Mouse (Mus musculus) adrenal gland, postnatal 4 days (tissue): ENCODE measurements around the gene Sult2b1. TPM values are rescaled to one million over a fixed set of nuclear protein-coding genes. Genes with fewer than 3 reads are reported as not detected.

Source experiments
- DNase-seq, 2 experiments: peaks; one replicate each; pipeline ENCODE4 v3.0.0; 2021 to 2022; ENCODE audit warnings: low spot score in 2 of 2, mixed read lengths in 2 of 2
- total RNA-seq, 2 experiments: library from RNA; stranded (reverse); gene quantifications; 2 replicates each; pipeline ENCODE4 v1.2.3; 2021

Sult2b1 gene
- total RNA-seq, 2 experiments from 2014 or later = 0.64 to 1.0 TPM

DNA sequence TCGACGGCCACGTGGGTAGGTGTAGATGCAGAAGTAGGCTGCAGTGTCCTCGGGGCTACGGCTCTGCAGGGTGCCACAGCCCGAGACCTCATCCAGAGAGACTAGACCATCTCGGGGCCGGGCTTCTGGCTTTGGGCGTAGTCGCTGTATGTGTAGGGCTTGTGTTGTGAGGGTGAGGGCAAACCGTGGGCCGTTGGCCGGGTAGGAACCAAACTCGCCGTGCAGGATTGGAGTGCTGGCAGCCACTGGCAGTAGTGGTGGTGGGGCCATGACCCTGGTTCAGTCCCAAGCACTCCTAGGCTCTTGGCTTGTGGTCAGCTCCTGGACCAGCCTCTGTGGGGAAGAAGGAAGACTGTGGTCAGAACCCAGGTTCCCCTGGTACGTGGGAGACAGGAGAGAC, 71.1 kb downstream of the Sult2b1 start:
- DNase-seq = no peak

DNA sequence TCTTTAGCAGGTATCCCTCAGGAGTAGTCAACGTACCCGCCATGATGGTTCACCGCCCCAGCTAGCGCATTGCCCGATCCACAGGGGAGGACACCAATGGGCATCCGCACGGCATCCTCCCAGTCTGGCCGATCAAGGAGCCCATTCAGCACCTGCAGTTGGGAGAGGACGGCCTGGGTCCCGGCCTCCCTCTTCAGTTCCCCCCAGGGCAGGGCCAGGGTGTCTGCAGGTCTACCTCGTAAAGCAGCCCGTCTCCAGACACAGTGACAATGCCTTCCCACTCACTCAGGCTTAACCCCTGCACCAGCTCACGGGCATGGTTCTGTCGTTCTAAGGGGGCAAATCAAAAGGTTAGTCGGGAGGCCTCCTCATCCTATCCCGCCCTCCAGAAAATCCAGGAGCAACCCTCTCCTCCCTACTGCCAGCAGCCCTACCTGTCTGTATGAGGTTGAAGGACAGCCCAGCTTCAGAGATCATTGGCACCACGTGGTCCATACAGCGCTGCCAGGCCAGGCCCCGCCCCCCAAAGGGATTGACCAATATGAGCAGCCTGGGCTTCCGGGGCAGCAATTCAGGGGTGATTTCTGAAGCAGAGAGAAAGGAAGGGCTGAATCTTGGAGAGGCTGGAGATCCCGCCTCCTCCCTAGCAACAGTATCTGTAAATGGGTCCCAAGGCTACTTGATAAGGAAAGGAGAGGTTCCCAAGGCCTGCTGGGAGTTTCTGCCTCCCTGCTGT, 72.3 kb downstream of the Sult2b1 start:
- DNase-seq = peak in 1 of 2 experiments; percentile 59

DNA sequence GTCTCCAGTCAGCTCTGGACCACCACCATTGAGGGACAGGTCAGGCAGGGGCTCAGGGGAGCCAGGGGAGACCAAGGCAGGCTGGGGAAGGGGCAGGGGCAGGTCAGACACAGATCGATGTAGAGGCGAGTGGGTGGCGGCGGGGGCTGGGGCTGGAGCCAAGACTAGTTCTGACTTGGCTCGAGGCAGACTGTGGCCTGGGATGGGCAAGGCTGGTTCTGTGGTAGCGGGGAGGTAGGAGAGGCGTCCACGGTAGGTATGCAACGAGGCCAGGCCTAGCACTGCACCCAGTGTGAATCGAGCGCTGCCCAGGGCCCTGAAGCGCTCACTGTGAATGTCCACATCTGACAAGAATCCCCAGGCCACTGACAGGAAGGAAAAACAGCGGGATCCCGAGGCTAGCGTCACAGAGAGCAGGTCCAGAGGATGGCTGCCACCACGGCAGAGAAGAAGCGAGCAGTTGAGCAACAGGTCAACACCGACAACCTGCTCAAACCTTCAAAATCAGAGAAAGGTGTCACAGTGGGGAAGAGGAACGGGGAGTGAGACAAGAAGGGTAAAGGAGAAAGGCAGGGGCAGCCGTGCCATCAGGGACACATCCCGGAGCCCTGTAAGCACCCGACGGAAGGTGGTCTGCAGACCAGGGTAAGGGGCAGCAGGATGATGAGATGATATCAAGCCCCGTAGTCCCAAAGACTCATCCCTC, 73.0 kb downstream of the Sult2b1 start:
- DNase-seq = no peak

DNA sequence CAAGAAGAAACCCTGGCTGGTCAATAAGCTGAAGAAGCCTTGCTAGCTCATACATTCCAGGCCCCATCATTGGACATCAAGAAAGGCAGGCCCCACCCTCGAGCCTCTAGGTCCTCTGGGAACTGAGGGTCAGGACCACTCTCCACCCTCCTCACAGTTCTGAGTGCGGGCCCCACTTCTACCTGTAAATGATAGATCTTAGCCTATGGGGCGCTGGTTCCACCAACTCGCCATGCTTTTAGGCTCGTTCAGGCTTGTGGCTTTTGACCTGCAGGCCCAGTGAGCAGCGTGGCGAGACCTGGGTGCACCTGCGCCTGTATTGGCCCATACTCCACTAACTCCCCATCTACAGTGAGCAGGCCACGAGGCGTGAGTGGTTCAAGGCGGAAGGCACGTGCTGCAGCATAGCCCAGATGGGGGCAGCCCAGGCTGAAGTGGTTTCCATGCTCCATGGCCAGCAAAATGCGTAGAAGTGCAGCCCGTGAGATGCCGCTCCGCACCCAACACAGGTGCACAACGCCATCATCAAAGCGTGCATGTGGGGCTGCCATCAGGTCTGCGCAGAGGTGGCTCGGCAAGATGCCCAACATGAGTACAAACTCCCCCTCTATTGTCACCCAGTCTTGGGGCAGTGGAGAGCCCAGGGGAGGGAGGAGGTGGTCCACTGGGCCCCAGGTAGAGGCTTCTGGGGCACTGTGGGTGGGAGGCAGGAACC, 73.8 kb downstream of the Sult2b1 start:
- no peak for DNase-seq

DNA sequence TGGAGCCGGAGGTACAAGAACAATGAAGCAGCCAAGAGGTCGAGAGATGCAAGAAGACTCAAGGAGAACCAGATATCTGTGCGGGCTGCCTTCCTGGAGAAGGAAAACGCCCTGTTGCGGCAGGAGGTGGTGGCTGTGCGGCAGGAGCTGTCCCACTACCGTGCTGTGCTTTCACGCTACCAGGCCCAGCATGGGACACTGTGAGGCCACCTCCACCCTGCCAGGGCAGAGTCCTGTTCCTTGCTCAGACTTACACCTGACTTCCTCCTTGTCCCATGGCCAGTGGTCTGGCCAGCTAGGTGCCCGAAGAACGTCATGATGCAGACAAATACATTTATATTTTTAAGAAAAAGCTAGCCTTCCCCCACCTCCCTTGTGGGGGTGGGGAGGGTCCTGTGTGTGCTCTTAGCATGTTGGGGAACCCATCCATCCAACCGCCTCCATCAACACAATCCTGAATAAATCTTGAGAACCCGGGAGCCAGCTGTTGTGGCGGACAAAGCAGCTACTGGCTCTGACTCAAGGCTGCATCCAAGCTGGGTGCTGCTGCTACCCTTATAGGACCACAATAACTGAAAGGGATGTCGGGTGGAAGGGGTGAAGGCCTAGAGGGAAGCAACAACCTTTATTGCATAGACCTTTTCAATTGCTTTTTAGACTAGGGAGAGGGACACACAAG, 74.7 kb downstream of the Sult2b1 start:
- no peak for DNase-seq

DNA sequence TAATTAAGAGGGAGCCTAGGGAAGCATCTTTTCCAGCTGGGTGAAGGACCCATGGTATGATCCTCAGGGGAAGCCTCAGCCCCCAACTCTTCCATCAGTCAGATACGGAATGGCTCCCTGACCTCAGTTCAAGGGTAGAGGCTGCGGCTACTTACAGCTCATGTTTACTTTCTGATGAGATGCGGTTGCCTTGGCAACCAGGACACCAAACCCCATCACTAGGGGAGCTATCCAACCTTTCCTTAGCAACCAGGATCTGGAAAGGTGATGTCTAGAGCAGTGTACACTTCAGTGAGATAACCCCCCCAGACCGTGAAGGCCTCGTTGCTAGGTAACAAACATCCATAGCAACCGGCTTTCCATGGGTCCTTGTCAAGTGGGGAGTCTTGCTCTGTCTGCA, 75.4 kb downstream of the Sult2b1 start:
- no peak for DNase-seq

DNA sequence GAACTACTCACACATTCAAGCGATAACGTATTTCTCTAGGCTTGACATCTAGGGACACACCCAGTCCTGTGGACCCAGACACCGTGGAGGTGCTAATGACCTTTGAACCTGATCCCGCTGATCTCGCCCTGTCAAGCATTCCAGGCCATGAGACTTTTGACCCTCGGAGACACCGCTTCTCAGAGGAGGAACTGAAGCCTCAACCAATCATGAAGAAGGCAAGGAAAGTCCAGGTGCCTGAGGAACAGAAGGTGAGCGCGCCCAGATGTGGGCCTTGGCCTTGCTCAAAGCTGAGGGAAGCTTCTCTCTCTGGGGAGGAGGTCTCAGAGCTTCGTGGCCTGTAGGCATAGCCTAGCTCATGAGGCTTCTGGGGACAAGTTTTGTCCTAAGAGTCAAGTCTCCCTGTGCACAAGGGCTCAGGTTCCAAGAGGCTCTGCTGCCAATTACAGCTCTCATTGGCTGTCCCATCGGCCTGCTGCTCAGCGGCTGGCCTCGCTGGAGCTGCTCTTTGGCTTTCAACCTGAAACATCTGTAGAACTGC, 76.2 kb downstream of the Sult2b1 start:
- no peak for DNase-seq

DNA sequence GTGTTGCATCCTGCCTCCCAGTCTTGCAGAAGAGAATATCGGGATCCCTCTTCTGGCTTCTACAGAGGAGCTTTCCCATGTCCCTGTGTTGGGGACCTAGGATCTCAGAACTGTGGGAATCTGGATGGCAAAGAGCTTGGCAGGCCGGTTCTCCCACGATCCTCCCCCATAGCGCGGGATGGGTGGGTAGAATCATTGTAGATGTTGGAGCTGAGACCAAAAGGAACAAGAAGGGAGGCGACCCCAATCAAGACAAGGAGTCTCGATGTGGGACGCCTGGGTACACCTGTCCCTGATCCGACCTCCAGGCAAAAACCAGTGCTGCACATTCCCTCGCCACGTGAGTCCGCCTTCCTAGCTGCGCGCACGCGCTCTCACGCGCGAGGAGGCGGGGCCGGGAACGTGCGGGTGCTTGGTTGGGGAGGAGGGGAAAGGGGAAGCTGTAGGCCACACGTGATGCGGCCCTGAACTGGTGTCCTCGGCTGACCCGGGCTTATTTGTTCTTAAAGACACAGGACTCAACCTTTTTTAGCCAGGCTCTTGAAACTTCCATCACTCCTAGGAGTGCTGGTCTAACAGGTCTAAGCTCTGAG, 77.0 kb downstream of the Sult2b1 start:
- DNase-seq = peak; percentile 92 to 95

DNA sequence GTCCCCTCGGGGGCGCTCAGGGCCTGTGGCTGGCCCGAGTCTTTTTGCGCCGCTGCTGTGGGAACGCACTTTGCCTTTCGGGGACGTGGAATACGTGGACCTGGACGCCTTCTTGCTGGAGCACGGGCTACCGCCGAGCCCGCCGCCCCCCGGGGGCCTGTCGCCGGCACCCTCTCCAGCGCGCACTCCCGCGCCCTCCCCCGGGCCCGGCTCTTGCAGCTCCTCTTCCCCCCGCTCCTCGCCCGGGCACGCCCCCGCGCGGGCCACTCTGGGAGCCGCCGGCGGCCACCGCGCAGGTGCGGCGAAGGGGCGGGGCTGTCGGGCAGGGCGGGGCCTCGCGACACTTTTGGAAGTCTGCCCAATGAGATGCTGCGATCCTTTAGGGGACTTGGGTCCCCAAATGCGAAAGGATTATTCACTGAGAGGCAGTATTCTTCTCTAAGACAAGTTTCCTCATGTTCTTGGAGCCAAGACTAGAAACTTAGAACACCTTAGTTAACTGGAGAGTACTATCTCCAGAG, 77.7 kb downstream of the Sult2b1 start:
- DNase-seq = peak; percentile 81 to 84

DNA sequence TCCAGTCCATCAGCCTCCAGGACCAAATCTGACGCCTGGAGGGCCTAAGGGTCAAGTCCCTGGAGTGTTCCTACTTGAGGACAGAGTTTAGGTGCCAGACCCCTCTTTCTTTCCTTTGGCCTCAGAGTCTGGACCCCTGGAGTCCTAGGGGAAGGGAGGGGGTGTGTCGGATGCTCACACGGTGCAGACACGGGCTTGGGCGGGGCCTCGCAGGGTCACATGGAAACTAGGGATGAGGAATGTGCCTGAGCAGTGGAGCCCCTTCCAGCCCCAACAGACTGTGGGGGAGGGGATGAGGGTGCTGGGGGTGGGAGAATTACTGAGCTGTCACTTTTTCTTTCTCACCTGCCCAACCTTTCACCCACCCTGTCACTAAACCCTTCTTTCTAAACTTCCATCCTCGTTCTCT, 78.6 kb downstream of the Sult2b1 start:
- peak in 1 of 2 experiments; percentile 70 for DNase-seq

DNA sequence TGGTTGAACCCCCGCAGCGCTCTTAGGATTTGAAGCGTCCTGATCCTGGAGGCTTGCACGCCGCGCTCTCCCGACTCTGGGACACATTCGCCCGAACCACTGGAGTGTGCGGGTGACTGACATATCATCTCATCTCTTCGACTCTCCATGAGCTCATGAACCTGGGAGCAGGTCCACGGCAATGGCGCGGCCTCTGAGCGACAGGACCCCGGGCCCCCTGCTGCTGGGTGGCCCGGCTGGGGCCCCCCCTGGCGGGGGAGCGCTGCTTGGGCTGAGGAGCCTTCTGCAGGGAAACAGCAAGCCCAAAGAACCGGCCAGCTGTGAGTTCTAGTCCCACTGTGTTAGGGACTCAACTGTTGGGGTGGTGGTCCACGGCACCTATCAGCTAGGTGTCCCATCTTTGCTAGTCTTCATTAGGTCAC, 79.0 kb downstream of the Sult2b1 start:
- no peak for DNase-seq

DNA sequence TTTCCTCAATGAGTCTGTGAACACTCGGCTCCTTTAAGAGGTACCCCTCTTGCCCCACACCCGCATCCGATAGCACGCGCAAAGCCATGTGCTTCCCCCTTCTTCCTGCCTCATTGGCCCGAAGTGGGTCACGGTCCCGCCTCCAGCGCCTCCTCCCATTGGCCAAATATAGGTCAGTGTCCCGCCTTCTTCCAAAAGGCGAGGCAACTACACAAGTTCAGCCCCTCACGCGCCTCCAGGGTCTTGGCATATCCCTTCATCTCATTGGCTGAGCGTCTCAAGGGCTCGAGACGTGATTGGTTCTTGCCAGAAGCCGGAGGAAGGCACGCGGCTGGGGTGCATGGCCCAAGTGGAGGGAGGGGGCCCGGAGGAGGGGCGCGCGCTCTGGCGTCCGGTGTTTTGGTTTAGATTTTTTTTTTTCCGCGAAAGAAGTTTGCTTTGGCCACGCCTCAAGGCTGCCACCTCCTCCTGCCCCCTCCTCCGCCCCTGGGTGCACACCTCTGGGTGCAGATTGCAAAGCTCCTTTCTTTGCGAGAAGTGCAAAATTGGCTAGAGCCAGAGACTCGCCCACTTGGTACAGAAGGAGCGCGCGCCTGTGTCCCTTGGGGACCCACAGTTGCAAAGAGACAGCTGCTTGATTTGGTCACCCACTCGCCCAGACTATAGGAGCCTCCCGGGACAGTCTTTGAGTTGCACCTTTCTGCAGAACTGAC, 79.6 kb downstream of the Sult2b1 start, which contains the start of gene Dbp:
Gene Dbp (plus strand): TSS at position 359 of the 713 bp plus-strand sequence.
- peak; percentile 93 to 97 for DNase-seq

DNA sequence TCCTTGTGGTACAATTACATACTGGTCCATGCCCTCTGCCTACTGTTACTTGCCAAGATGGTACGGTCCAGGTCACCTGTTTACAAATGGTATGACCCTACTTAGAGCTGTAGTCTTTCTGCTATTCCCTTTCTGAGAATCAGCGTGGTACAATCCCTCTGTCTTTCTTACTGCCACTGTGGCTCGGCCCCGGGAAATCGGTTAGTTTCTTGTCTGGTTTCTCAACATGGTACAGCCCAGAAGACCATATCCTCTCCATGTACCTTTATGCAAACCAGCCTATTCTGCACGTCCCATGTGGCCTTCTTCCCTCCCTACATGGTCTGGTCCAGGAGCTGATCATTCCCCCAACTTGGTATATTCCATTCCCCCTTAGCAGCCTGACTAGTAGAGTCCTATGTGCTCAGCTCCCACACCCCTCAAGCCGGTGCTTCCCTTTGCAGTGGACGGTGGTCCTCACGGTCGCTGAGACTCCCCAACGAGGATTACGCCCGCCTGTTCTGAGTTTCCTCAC, 80.4 kb downstream of the Sult2b1 start:
- DNase-seq = peak in 1 of 2 experiments; percentile 57

DNA sequence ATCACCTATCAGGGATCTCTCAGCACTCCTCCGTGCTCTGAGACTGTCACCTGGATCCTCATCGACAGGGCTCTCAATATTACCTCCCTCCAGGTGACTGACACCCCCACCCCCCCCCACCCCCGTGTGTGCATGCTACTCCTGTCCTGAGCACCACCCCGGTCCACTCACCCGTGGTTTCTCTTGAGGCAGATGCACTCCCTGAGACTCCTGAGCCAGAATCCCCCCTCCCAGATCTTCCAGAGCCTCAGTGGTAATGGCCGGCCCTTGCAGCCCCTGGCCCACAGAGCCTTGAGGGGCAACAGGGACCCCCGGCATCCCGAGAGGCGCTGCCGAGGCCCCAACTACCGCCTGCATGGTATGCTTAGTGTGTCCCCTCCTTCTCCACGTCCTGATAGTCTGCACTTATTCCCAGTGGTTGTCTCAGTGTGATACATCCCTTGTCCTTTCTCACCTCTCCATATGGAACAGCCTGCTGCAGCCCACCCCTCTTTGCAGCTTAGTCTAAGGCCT, 80.9 kb downstream of the Sult2b1 start:
- no peak for DNase-seq

DNA sequence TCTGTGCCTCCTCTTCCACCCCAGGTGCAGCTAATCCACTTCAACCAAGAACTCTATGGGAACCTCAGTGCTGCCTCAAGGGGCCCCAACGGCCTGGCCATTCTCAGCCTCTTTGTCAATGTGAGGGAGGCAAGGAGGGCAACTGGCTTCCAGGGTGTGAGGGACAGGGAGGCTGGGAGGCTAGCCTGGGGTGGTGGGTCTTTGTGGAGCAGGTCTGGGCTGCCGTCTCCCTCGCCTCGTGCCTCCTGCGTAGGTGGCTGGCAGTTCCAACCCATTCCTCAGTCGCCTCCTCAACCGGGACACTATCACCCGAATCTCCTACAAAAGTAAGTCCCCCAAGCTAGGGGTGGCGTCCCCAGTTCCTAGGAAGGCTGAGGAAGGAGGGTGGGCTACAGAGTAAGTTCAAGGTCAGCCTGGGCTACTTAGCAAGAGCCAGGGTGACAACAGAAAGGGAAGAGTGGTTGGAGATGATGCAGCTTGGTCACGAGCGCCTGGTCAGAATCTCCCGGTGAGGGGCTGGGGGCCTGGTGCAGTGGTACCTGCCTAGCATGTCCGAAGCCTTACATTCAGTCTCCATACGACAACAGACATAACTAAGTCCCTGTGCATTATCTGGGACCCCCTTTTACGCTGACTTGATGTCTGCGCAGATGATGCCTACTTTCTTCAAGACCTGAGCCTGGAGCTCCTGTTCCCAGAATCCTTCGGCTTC, 81.5 kb downstream of the Sult2b1 start:
- DNase-seq = no peak

DNA sequence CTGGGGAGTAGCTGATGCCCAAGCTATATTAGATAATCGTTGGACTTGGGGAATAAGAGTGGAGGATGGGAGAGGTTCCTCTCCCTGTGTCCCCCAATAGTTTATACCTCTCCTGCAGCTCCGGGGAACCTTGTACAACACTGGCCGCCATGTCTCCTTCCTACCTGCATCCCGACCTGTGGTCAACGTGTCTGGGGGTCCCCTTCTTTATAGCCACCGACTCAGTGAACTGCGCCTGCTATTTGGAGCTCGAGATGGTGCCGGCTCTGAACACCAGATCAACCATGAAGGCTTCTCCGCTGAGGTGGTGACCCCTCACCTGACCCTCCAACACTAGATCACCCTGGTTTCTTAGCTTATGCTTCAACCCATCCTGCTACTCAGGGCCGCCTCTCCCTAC, 82.2 kb downstream of the Sult2b1 start:
- DNase-seq = no peak

DNA sequence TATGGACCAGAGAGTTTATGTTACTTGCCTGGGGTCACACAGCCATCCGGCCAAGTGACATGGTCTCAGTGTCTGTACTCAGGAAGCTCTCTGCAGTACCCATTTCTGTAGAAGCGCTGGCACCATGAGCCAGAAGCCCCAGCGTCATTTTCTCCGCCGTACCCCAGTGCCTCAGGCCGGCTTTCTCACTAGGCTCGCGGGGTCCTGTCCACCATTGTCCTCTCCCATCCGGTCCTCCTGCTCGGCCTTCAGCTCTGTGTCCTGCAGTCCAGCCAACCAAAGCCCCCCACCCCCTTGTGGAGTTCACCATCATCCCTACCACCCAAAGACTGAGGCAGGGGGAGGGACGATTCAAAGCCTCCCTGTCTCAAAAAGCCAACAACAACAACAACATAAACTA, 82.9 kb downstream of the Sult2b1 start:
- DNase-seq = no peak

DNA sequence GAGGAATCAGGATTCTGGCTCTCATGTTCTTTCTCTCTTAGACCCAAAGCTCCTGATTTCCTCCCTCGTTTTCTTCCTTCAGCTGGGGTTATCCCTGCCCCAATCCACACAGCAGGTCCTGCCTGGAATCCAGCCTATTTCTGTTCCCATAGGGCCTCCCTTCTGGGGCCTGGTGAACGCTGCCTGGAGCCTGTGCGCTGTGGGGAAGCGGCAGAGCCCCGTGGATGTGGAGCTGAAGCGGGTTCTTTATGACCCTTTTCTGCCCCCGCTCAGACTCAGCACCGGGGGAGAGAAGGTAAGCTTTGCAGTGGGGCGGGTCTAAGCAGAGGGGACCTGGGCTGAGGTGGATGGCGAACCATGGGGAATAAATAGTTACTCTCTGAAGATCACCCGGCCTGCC, 83.4 kb downstream of the Sult2b1 start:
- DNase-seq = no peak
